Mouse (Mus musculus) forebrain, embryonic 11.5 days (tissue): Measurements from ENCODE around the gene Mfsd13b. TPM values are rescaled to one million over a fixed set of nuclear protein-coding genes. Genes with fewer than 3 reads are reported as not detected.
"Not testable (repeated sequence)": the region's sequence is repeated elsewhere in the genome, so short reads cannot be mapped to it uniquely, and the experiment has no call there.

Source experiments
- ATAC-seq: fragments of 200-750 bp; cut with Nextera tagmentation; replicated peaks from 2 replicates; pipeline ENCODE4 v1.8.0; 2017; ENCODE audit warnings: moderate TSS enrichment; ENCODE audit not compliant: low FRiP score
- DNase-seq: peaks from one replicate; pipeline ENCODE4 v3.0.0-alpha.2; 2017; ENCODE audit warnings: low spot score
- H3K27ac ChIP-seq: fragments of 300-500 bp; sonication (generic); 2 replicates; pipeline ENCODE4 v1.5.1; 2014; ENCODE audit warnings: low read depth, low read length
- H3K27me3 ChIP-seq: fragments of 300-500 bp; sonication (generic); 2 replicates; pipeline ENCODE4 v1.6.1; 2014; ENCODE audit warnings: mild to moderate bottlenecking, low read length, mixed read lengths; ENCODE audit not compliant: control insufficient read depth, insufficient read depth
- H3K36me3 ChIP-seq: fragments of 300-500 bp; sonication (generic); 2 replicates; pipeline ENCODE4 v1.6.1; 2014; ENCODE audit warnings: mild to moderate bottlenecking, low read length, moderate library complexity, mixed read lengths; ENCODE audit not compliant: control insufficient read depth, insufficient read depth
- H3K4me1 ChIP-seq: fragments of 300-500 bp; sonication (generic); replicated peaks from 2 replicates; pipeline ENCODE4 v1.6.1; 2014; ENCODE audit warnings: low read length, mixed read lengths; ENCODE audit not compliant: control insufficient read depth, insufficient read depth
- H3K4me2 ChIP-seq: fragments of 300-500 bp; sonication (generic); 2 replicates; pipeline ENCODE4 v1.6.1; 2014; ENCODE audit warnings: low read depth, mild to moderate bottlenecking, low read length, moderate library complexity, mixed read lengths; ENCODE audit not compliant: severe bottlenecking
- H3K4me3 ChIP-seq: fragments of 300-500 bp; sonication (generic); 2 replicates; pipeline ENCODE4 v1.5.1; 2014; ENCODE audit warnings: low read depth, low read length
- H3K9ac ChIP-seq: fragments of 300-500 bp; sonication (generic); 2 replicates; pipeline ENCODE4 v1.6.1; 2014; ENCODE audit warnings: low read length
- H3K9me3 ChIP-seq: fragments of 300-500 bp; sonication (generic); 2 replicates; pipeline ENCODE4 v1.6.1; 2016; ENCODE audit warnings: low read length, mixed read lengths; ENCODE audit not compliant: control insufficient read depth
- WGBS: fragments of 180-500 bp; shearing (Covaris S2); extraction: QIAGEN DNeasy Blood & Tissue Kit; methylation state at CpG from one replicate; pipeline ENCODE4 v1.1.7; 2014; 5-methylcytosine and 5-hydroxymethylcytosine counted together
- polyA plus RNA-seq: library from polyadenylated mRNA; unstranded; fragments of >200 nt; fragmentation: Nextera tagmentation; extraction: Ambion mirVana; gene quantifications from 2 replicates; pipeline ENCODE4 v1.2.1, GENCODE M21; 2014

Mfsd13b gene
- polyA plus RNA-seq, 1 experiment from 2014 or later: 0.48 TPM

DNA sequence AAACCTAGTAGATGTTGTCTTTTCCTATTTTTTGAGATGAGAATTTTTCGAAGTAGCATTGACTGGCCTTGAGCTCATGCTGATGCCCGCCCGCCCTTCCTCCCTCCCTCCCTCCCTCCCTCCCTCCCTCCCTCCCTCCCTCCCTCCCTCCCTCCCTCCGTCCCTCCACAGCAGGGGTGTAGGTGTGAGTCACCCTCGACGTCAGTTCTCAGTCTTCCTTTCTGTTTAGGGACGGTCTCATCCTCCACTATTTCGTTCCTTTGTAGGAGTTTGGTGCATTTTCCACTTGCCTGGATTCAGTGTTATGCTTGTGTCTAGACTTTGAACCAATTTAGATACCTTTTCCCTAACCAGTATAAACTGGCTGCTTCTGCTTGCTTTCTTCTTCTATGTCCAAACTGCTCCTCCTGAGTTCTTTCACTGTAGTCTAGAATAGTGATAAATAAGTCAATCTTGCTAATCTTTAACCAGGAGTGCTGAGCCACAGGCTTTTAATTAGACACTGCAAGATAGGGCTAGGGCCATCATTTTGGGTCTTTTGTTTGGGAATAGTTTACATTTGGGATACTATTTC lies 38.3 kb upstream of the Mfsd13b start:
- WGBS: 75% methylated on average over 7 of the region's 8 CpGs
- ATAC-seq (no peak), DNase-seq (no peak)
- Histone ChIP-seq H3K4me3 (no peak overlapping the region), H3K4me2 (no peak overlapping the region), H3K27me3 (no peaks in the 10 kb centered on the region), H3K4me1 (no peaks in the 10 kb centered on the region), H3K9ac (no peak overlapping the region), H3K27ac (no peak overlapping the region), H3K36me3 (peaks cover 17% of the 10 kb centered on the region), H3K9me3 (no peaks in the 10 kb centered on the region)

DNA sequence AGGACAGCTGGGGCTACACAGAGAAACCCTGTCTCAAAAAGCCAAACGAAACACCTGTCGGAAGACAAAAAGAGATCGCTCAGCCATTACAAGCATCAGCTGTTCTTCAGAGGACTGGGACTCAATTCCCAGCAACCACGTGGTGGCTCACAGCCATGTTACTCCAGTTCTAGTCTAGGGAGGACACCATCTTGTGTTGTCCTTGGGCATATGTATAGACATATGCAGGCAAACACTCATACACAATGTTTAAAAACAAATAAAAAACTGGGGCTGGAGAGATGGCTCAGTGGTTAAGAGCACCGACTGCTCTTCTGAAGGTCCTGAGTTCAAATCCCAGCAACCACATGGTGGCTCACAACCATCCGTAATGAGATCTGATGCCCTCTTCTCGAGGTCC lies 28.7 kb upstream of the Mfsd13b start:
- not testable (repeated sequence) for H3K4me3 ChIP-seq, DNase-seq, H3K9me3 ChIP-seq, H3K27ac ChIP-seq, H3K9ac ChIP-seq, H3K4me1 ChIP-seq, H3K36me3 ChIP-seq, H3K27me3 ChIP-seq, ATAC-seq, H3K4me2 ChIP-seq
- WGBS: 87% methylated on average over 7 of the region's 7 CpGs

DNA sequence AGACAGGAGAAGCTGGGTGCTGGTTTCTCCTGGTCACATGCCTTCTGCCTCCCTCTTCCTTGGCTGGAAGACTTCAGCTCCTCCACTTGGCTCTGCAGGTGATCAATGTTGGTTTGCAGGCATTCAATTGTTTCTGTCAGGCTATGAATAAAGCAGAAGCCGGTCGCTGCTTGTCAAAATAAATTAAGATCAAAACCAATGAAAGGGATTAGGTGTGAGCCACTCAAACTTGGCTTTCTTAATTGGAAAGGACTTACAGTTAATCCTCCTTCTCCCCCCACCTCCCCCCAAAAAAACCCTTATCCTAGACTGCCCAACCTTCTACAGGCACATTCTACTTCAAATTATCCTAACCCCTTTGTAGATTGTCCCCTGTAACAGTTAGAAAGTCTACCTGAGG lies 22.2 kb upstream of the Mfsd13b start:
- DNase-seq (no peak), ATAC-seq (no peak)
- no peak overlapping the region for H3K4me3 ChIP-seq
- H3K36me3 ChIP-seq: peaks cover 5% of the 10 kb centered on the region; the same call in 1 of the 2 replicates
- WGBS: 67% methylated on average over 2 of the region's 2 CpGs
- H3K4me1 ChIP-seq: no peaks in the 10 kb centered on the region
- no peak overlapping the region for H3K4me2 ChIP-seq
- H3K27me3 ChIP-seq: no peaks in the 10 kb centered on the region
- H3K9me3 ChIP-seq: no peaks in the 10 kb centered on the region
- no peak overlapping the region for H3K9ac ChIP-seq
- H3K27ac ChIP-seq: no peak overlapping the region

DNA sequence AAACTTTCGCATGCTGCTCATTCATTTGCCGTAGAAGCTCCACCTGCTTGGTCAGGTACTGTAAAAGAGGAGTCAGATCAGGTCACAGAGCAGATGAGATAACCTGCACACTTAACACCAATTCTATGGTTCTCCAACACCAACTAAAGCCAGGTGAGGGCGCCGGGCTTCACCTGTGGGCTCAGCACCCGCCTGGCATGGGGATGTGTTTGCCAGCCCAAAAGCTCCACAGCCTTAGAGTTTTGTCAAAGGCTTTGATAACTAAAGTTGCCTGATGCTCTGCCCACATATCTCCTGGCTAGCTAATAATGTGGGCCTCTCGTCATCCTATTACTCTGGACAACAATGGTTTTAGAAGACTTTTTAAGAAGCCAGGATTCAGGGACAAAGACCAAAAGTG lies 21.7 kb upstream of the Mfsd13b start:
- ATAC-seq (no peak), DNase-seq (no peak)
- peaks cover 5% of the 10 kb centered on the region; the same call in 1 of the 2 replicates for H3K36me3 ChIP-seq
- H3K4me1 ChIP-seq: no peaks in the 10 kb centered on the region
- H3K4me2 ChIP-seq: no peak overlapping the region
- H3K9me3 ChIP-seq: no peaks in the 10 kb centered on the region
- H3K4me3 ChIP-seq: no peak overlapping the region
- no peak overlapping the region for H3K9ac ChIP-seq
- no peaks in the 10 kb centered on the region for H3K27me3 ChIP-seq
- H3K27ac ChIP-seq: no peak overlapping the region
- WGBS: 88% methylated on average over 6 of the region's 6 CpGs

DNA sequence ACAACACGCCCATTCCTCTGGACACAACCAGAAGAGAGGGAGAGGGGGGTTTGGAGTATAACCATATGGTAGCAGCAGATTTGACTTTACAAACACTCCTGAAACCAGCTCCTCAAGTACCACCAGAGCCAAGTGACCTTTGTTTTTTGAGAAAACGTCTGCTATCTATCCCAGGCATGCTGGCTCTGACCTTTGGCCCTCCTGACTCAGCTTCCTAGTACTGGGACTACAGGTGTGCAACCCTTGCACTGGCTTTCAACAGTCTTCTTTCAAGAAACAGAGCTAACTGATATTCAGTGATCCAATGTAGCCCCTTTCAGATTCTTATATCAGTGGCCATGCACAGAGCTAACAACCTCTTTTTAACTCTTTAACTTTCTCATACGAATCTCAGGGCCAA lies 20.4 kb upstream of the Mfsd13b start:
- ATAC-seq (no peak), DNase-seq (no peak)
- 67% methylated on average over 3 of the region's 3 CpGs for WGBS
- Histone ChIP-seq H3K27ac (no peak overlapping the region), H3K4me1 (no peaks in the 10 kb centered on the region), H3K4me2 (no peak overlapping the region), H3K9me3 (no peaks in the 10 kb centered on the region), H3K36me3 (peaks cover 5% of the 10 kb centered on the region; the same call in 1 of the 2 replicates), H3K9ac (no peak overlapping the region), H3K27me3 (no peaks in the 10 kb centered on the region), H3K4me3 (no peak overlapping the region)

DNA sequence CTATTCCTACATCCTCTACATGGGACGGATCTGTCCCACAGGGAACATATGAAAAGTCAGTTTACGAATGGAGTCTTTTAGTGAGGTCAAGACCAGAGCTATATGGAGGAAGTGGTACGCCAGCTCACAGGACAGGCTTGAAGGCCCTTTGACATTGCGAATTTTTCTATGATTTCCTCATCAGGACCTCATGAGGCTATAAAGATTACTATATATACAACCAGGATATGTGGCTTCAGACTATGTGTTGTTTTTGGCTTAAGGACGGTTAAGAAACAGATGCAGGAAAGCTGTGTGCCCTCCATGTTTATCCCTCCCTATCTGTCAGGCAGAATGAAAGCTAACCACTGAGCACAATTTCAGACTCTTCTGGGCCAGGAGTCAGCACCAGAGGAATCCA lies 19.2 kb upstream of the Mfsd13b start:
- Histone ChIP-seq H3K27ac (no peak overlapping the region), H3K36me3 (peaks cover 1% of the 10 kb centered on the region; the same call in 1 of the 2 replicates), H3K9me3 (no peaks in the 10 kb centered on the region), H3K4me2 (no peak overlapping the region), H3K27me3 (no peaks in the 10 kb centered on the region), H3K4me3 (no peak overlapping the region), H3K9ac (no peak overlapping the region), H3K4me1 (no peaks in the 10 kb centered on the region)
- DNase-seq: no peak
- 88% methylated on average over 5 of the region's 5 CpGs for WGBS
- no peak for ATAC-seq

DNA sequence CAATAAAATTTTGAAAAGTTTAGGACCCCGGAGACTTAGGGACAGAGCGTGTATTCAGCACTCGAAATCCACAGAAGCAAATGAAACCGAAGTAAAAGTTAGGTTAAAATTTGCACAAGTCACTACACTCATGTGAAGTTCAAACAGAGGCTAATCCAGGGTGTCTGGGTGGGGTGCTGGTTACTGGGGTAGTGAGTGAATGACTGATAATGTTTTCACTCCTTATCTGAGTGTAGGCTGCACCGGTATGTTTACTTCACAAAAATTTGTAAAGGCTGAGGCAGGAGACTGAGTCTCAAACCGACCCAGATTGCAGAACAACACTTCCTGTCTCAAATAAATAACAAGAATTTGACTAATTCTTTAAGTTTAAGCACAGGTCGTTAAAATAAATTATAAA lies 13.1 kb upstream of the Mfsd13b start:
- no peaks in the 10 kb centered on the region for H3K27me3 ChIP-seq
- no peaks in the 10 kb centered on the region for H3K4me1 ChIP-seq
- no peak for ATAC-seq
- no peak for DNase-seq
- H3K9me3 ChIP-seq: no peaks in the 10 kb centered on the region
- H3K4me3 ChIP-seq: no peak overlapping the region
- H3K9ac ChIP-seq: no peak overlapping the region
- H3K36me3 ChIP-seq: no peaks in the 10 kb centered on the region
- no peak overlapping the region for H3K4me2 ChIP-seq
- H3K27ac ChIP-seq: no peak overlapping the region
- WGBS: 91% methylated on average over 7 of the region's 7 CpGs

DNA sequence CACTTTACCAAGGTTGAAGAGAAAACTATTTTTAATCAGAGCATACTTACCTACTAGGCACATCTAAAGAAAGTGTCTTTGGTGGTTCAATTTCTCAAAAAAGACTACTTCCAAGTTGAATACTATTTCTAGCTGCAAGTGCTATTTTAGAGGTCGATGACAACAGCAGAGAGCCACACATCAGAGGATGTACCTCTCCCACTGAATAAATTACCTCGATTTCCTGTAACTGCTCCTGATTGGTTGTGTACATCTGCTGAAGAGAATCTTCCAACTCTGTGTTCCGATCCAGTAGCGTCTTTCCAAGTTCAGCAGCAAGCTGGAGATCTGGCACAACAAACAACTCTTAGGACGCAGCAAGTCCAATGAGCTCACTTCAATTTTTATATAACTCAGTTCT lies 12.2 kb upstream of the Mfsd13b start:
- Histone ChIP-seq H3K4me3 (no peak overlapping the region), H3K36me3 (no peaks in the 10 kb centered on the region), H3K27me3 (no peaks in the 10 kb centered on the region), H3K27ac (no peak overlapping the region), H3K9ac (no peak overlapping the region), H3K9me3 (no peaks in the 10 kb centered on the region), H3K4me1 (no peaks in the 10 kb centered on the region), H3K4me2 (no peak overlapping the region)
- WGBS: 92% methylated on average over 5 of the region's 5 CpGs
- ATAC-seq (no peak), DNase-seq (no peak)

DNA sequence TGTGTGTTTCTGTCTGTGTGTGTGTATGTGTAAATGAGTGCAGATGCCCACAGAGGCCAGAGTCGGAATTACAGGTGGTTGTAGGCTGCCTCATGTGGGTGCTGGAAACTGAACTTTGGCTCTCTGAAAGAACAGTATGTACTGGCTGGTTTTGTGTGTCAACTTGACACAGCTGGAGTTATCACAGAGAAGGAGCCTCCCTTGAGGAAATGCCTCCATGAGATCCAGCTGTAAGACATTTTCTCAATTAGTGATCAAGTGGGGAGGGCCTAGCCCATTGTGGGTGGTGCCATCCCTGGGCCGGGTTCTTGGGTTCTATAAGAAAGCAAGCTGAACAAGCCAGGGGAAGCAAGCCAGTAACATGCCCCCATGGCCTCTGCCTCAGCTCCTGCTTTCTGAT lies 9.8 kb upstream of the Mfsd13b start:
- H3K27ac ChIP-seq, ATAC-seq, H3K4me2 ChIP-seq, H3K4me1 ChIP-seq, DNase-seq, H3K27me3 ChIP-seq, H3K4me3 ChIP-seq, H3K36me3 ChIP-seq, H3K9me3 ChIP-seq, H3K9ac ChIP-seq: not testable (repeated sequence)
- WGBS: 76% methylated on average over 2 of the region's 2 CpGs
